Mouse (Mus musculus) spleen, adult 2 months (tissue): ENCODE measurements around the gene 4930564D02Rik. TPM values are rescaled to one million over a fixed set of nuclear protein-coding genes. Genes with fewer than 3 reads are reported as not detected.

ENCODE experiments used
- DNase-seq, 2 experiments: peaks; one replicate each; pipeline versions ENCODE4 v3.0.0 to v3.0.0-alpha.2; 2012 to 2021; ENCODE audit warnings: low spot score in 2 of 2, low read depth in 1 of 2
- H3K27ac ChIP-seq: fragments of 200-500 bp; 2 replicates; pipeline ENCODE4 v1.5.1; 2012; ENCODE audit warnings: low read length, inconsistent platforms; ENCODE audit not compliant: insufficient read depth
- H3K27me3 ChIP-seq: fragments of 200-500 bp; 2 replicates; pipeline ENCODE4 v1.6.1; 2012; ENCODE audit warnings: mild to moderate bottlenecking, moderate library complexity, low read length, inconsistent platforms; ENCODE audit not compliant: control insufficient read depth, insufficient read depth
- H3K36me3 ChIP-seq: fragments of 200-500 bp; 2 replicates; pipeline ENCODE4 v1.6.1; 2012; ENCODE audit warnings: mild to moderate bottlenecking, low read length, inconsistent platforms; ENCODE audit not compliant: control insufficient read depth, insufficient read depth
- H3K4me1 ChIP-seq: fragments of 200-500 bp; 2 replicates; pipeline ENCODE4 v1.6.1; 2011; ENCODE audit warnings: inconsistent platforms; ENCODE audit not compliant: control insufficient read depth, insufficient read depth, insufficient read length
- H3K4me3 ChIP-seq: fragments of 200-500 bp; 2 replicates; pipeline ENCODE4 v1.5.1; 2011; ENCODE audit warnings: mild to moderate bottlenecking, inconsistent platforms; ENCODE audit not compliant: insufficient read depth, insufficient read length; ENCODE audit errors: extremely low read depth
- CTCF ChIP-seq: fragments of 200-500 bp; IDR thresholded peaks from 2 replicates; pipeline ENCODE4 v1.5.1; 2011; ENCODE audit warnings: mild to moderate bottlenecking, inconsistent platforms; ENCODE audit not compliant: insufficient read depth, insufficient read length, insufficient replicate concordance; ENCODE audit errors: extremely low read depth
- POLR2A ChIP-seq: fragments of 200-500 bp; IDR thresholded peaks from 2 replicates; pipeline ENCODE4 v1.6.1; 2011; ENCODE audit warnings: low read depth, low read length, inconsistent platforms
- WGBS: fragments of 180-500 bp; shearing (Covaris S2); methylation state at CpG from one replicate; pipeline ENCODE4 v1.1.7; 2018; 5-methylcytosine and 5-hydroxymethylcytosine counted together
- polyA plus RNA-seq: library from polyadenylated mRNA; depleted of rRNA; stranded (reverse); fragments of >200 nt; gene quantifications from 2 replicates; pipeline ENCODE4 v1.2.3, GENCODE M21; 2012

Gene 4930564D02Rik
- polyA plus RNA-seq, 1 experiment, result not detected

DNA sequence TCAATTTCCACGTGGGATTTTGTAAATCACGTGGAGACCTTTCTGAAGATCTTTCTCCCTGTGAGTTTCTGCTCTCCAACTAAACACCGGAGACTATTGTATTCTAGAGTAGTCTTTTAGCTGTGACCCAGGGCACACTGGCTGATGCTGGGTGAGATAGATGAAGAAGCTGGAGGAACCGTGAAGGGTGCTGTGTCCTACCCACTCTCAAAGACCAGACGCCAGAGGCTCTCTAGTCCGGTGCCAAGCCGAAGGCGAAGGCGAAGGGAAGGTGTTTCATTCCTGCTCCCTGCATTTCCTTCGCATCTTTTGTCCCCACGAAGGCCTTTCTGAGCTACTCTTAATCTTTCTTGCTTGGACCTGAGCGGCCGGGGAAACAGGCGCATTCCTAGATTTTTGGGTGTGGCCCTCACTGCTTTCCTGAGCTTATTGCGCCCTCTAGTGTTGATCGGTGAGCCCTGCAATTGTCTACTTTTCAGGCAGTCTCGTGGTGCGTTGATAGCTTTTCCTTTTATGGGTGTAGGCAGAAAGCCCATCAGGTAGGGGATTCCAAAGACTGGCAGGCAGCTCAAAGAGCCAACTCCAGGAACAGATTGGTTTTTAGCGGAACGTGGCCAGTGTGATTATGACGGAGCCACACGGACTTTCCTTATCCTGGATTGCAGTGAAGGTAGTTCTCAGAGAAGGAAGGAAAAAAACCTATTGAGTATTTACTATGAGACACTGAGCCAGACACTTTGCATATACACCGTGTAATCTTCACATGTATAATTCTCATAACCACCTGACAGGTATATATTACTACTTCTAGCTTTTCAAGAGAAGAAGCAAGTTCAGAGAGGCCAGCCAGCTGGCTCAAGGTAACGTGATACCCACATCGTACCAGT, 7.8 kb upstream of the 4930564D02Rik start:
- Histone ChIP-seq H3K27me3 (0 out of 2 replicates have a peak, but pooled peaks cover 1% of the 10 kb centered on the region), H3K4me3 (no peak overlapping the region; the same call in 1 of the 2 replicates), H3K27ac (no peak overlapping the region), H3K36me3 (no peaks in the 10 kb centered on the region), H3K4me1 (no peaks in the 10 kb centered on the region)
- TF ChIP-seq CTCF (peak; percentile 75; the same call in 1 of the 2 replicates), POLR2A (no peak)
- peak in 1 of 2 experiments; percentile 35 for DNase-seq
- 19% methylated on average over 25 of the region's 25 CpGs for WGBS

DNA sequence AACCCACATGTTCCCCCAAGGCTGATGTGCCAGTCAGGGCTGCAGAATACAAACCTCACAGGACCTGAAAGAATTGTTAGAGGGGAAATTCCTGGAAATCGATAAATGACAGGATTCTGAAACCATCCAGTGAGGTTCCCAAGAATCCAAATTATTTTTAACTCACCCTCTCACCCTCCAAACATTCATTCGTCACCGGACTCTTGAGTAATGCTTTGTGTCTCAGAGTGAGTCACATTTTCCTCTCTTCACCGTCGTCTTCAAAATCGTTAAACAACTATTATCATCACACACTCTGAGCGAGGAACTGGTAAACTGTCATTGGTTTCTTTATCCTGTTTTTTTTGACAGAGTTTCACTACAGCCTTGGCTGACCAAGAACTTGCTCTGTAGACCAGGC, 6.7 kb upstream of the 4930564D02Rik start:
- Histone ChIP-seq H3K4me3 (no peak overlapping the region), H3K4me1 (no peaks in the 10 kb centered on the region), H3K27ac (no peak overlapping the region), H3K27me3 (0 out of 2 replicates have a peak, but pooled peaks cover 1% of the 10 kb centered on the region), H3K36me3 (no peaks in the 10 kb centered on the region)
- no peak for TF ChIP-seq POLR2A
- TF ChIP-seq CTCF, result no peak
- 47% methylated on average over 7 of the region's 7 CpGs for whole genome bisulfite sequencing
- no peak for DNase-seq

DNA sequence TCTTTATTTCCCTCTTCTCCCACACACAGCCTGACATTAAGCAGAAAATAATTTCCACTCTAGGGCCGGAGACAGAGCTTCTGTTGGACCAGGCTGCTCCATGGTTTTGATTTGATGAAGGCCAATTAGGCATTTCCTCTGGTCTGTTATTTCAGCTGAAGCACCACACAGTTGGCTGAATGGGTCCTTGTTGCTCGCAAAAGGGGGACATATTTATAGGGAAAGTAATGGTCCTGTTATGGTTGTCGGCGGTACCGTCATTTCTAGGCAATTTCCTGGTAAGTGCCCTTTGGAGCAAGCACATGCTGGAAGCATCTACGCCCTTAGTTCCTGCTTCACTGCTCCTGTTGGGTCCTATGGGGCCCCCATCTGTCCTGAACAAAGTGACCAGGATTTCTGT, 5.7 kb upstream of the 4930564D02Rik start:
- Histone ChIP-seq H3K4me3 (no peak overlapping the region), H3K4me1 (no peaks in the 10 kb centered on the region), H3K27ac (no peak overlapping the region), H3K36me3 (no peaks in the 10 kb centered on the region), H3K27me3 (0 out of 2 replicates have a peak, but pooled peaks cover 1% of the 10 kb centered on the region)
- WGBS, result 66% methylated on average over 6 of the region's 6 CpGs
- no peak for DNase-seq
- no peak for TF ChIP-seq POLR2A
- TF ChIP-seq CTCF, result no peak

DNA sequence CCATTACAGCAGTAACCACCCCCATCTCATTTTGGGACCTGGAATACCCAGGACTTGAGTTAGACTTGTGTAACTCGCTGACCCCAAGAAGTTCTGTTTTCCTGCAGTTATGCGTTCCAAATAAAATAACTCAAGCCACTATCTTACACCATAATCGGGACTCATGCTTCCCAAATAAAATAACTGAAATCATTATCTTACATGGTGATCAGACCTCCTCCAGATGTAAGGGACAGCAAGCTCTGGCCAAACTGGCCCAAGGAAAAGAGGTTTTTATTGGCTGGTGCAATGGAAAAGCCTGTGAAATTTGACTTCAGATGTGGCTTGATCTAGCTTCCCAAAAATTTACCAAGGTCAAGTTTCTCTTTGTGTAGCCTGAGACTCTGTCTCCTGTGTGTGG, 5.1 kb upstream of the 4930564D02Rik start:
- 84% methylated on average over 3 of the region's 3 CpGs for WGBS
- Histone ChIP-seq H3K36me3 (no peaks in the 10 kb centered on the region), H3K4me3 (no peak overlapping the region), H3K27me3 (0 out of 2 replicates have a peak, but pooled peaks cover 1% of the 10 kb centered on the region), H3K27ac (no peak overlapping the region), H3K4me1 (no peaks in the 10 kb centered on the region)
- no peak for DNase-seq
- TF ChIP-seq POLR2A (no peak), CTCF (no peak)

DNA sequence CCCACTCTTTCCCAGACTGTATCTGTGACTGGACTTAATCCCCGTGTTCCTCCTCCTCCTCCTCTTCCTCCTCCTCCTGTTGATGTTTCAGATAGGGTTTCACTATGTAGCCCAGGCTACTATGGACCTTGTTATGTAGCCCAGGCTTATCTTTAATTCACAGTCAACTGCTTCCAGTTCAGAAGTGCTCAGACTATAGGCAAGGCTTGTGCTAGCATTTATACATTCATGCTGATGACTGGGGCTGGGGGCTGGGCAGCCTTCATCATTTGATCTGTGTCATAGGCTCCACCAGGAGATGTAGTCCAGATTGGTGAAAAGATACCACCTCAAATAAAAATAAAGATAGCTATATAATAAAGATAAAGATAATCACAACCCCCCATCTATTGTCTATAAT, 4.7 kb upstream of the 4930564D02Rik start:
- 63% methylated on average over 1 of the region's 1 CpGs for WGBS
- DNase-seq, result no peak
- Histone ChIP-seq H3K27ac (no peak overlapping the region), H3K4me1 (no peaks in the 10 kb centered on the region), H3K27me3 (0 out of 2 replicates have a peak, but pooled peaks cover 1% of the 10 kb centered on the region), H3K4me3 (no peak overlapping the region), H3K36me3 (no peaks in the 10 kb centered on the region)
- TF ChIP-seq POLR2A, result no peak
- TF ChIP-seq CTCF, result no peak

DNA sequence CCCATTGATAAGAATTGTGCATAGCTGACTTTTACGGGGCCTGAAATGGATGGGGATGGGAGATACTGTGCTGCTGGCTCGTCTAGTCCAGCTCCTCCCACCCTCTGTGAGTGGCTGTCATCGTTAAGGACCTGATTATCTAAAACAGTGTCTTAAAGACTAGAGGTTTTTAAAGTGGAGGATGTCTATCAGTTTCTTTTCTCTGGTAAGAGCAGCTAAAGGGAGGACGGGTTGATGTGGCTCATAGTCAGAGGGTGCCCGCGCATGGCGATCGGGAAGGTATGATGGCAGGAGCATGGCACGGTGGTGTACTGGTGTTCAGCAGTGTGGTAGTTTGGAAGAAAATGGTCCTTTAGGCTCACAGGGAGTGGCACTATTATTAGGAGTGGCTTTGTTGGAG, 4.0 kb upstream of the 4930564D02Rik start:
- TF ChIP-seq CTCF, result no peak
- TF ChIP-seq POLR2A, result no peak
- no peak overlapping the region for H3K4me3 ChIP-seq
- no peaks in the 10 kb centered on the region for H3K36me3 ChIP-seq
- 0 out of 2 replicates have a peak, but pooled peaks cover 1% of the 10 kb centered on the region for H3K27me3 ChIP-seq
- H3K27ac ChIP-seq, result no peak overlapping the region
- no peaks in the 10 kb centered on the region for H3K4me1 ChIP-seq
- WGBS, result 80% methylated on average over 9 of the region's 9 CpGs
- DNase-seq, result no peak

DNA sequence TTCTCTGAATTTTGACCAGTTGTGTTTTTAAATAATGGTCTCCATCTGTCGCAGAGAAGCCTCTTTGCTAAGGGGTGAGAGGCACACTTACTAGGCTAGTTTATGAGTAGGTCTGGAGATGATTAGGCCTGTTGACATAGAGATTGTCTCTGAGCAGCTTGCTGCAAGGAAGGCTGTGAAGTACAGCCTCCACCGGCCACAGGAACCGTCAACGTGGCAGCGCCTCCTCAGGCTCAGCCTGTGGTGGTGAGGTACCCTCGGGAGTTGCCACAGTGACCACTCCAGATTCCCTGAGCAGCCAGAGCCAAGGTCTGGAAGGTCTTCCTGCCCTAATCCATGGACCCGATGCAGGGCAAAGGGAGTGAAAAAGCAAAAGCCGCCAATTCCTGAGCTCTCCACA, 3.9 kb downstream of the 4930564D02Rik start:
- no peaks in the 10 kb centered on the region for H3K4me1 ChIP-seq
- H3K27me3 ChIP-seq, result no peaks in the 10 kb centered on the region
- DNase-seq, result no peak
- 88% methylated on average over 8 of the region's 8 CpGs for WGBS
- H3K36me3 ChIP-seq, result no peaks in the 10 kb centered on the region
- no peak overlapping the region for H3K4me3 ChIP-seq
- no peak for TF ChIP-seq CTCF
- no peak for TF ChIP-seq POLR2A
- H3K27ac ChIP-seq, result no peak overlapping the region
